Mouse (Mus musculus): ENCODE data around the gene Spint4.
"Not testable (repeated sequence)": the region's sequence is repeated elsewhere in the genome, so short reads cannot be mapped to it uniquely, and the experiment has no call there.

Gene Spint4

GRCm38 (mm10) chr2:164698201-164698600 lies at the start of gene Spint4:
Gene Spint4, plus strand, starts transcription at chr2:164698501.
- no peak for DNase-seq (ENCODE audit: low spot score)

GRCm38 (mm10) chr2:164655858-164656257 lies 42.4 kb upstream of the Spint4 start, which contains the start of gene Wfdc10:
Gene Wfdc10, plus strand, starts transcription at chr2:164656046.
- DNase-seq (ENCODE audit: low spot score): no peak

GRCm38 (mm10) chr2:164656483-164656882 lies 41.8 kb upstream of the Spint4 start, which contains the start of gene Wfdc9:
Gene Wfdc9, minus strand, starts transcription at chr2:164656583.
- DNase-seq (ENCODE audit: low spot score): no peak

GRCm38 (mm10) chr2:164664851-164665250 lies 33.5 kb upstream of the Spint4 start:
- DNase-seq (ENCODE audit: low spot score): no peak

GRCm38 (mm10) chr2:164670261-164670660 lies 28.0 kb upstream of the Spint4 start:
- DNase-seq (ENCODE audit: low spot score): no peak

GRCm38 (mm10) chr2:164670938-164671337 lies 27.4 kb upstream of the Spint4 start:
- no peak for DNase-seq (ENCODE audit: low spot score)

GRCm38 (mm10) chr2:164673987-164674386 lies 24.3 kb upstream of the Spint4 start, which contains the start of gene Wfdc11:
Gene Wfdc11, minus strand, starts transcription at chr2:164674087.
- no peak for DNase-seq (ENCODE audit: low spot score)

GRCm38 (mm10) chr2:164676103-164676502 lies 22.2 kb upstream of the Spint4 start:
- no peak for DNase-seq (ENCODE audit: low spot score)

GRCm38 (mm10) chr2:164676916-164677685 lies 21.2 kb upstream of the Spint4 start:
- DNase-seq (ENCODE audit: low spot score): no peak

- DNase-seq (ENCODE audit: low spot score): peak; percentile 38
Observed at GRCm38 (mm10) chr2:164678848-164679625, 19.3 kb upstream of the Spint4 start.

GRCm38 (mm10) chr2:164679906-164680305 lies 18.4 kb upstream of the Spint4 start:
- DNase-seq (ENCODE audit: low spot score): no peak

GRCm38 (mm10) chr2:164684807-164685206 lies 13.5 kb upstream of the Spint4 start, which contains the start of gene Wfdc13:
Gene Wfdc13, plus strand, starts transcription at chr2:164685107.
- DNase-seq (ENCODE audit: low spot score): no peak

- DNase-seq (ENCODE audit: low spot score): no peak
Observed at GRCm38 (mm10) chr2:164700959-164701358, 2.7 kb downstream of the Spint4 start.

- DNase-seq (ENCODE audit: low spot score): no peak
Observed at GRCm38 (mm10) chr2:164701761-164702160, 3.5 kb downstream of the Spint4 start.

GRCm38 (mm10) chr2:164704235-164704634 lies 5.9 kb downstream of the Spint4 start:
- no peak for DNase-seq (ENCODE audit: low spot score)

- DNase-seq (ENCODE audit: low spot score): no peak
Observed at GRCm38 (mm10) chr2:164705328-164705727, 7.0 kb downstream of the Spint4 start.

- DNase-seq (ENCODE audit: low spot score): no peak
Observed at GRCm38 (mm10) chr2:164705991-164706390, 7.7 kb downstream of the Spint4 start.

GRCm38 (mm10) chr2:164715005-164715404 lies 16.7 kb downstream of the Spint4 start, which contains the start of gene Spint5:
Gene Spint5, plus strand, starts transcription at chr2:164715305.
- DNase-seq (ENCODE audit: low spot score): no peak

- not testable (repeated sequence) for DNase-seq (ENCODE audit: low spot score)
Observed at GRCm38 (mm10) chr2:164716194-164716786, 18.0 kb downstream of the Spint4 start.

GRCm38 (mm10) chr2:164723276-164723675 lies 25.0 kb downstream of the Spint4 start:
- DNase-seq (ENCODE audit: low spot score): no peak

GRCm38 (mm10) chr2:164725895-164726619 lies 27.8 kb downstream of the Spint4 start:
- peak; percentile 40 for DNase-seq (ENCODE audit: low spot score)

- DNase-seq (ENCODE audit: low spot score): no peak
Observed at GRCm38 (mm10) chr2:164731719-164732118, 33.4 kb downstream of the Spint4 start.

All from layer of hippocampus, adult 9-10 months (tissue).